Mouse (Mus musculus) heart, postnatal 0 days (tissue): ENCODE measurements at regions not wholly inside any gene's neighbourhood (a gene's known extent, or its start where the extent isn't known, plus 50 kb on each side); places are given as distances from the start of the nearest gene placed in this dataset.

ENCODE experiments used
- CTCF ChIP-seq: IDR thresholded peaks from 2 replicates; pipeline ENCODE4 v1.5.1; 2016; ENCODE audit warnings: antibody characterized with exemption, control low read depth, low read depth
- EP300 ChIP-seq: IDR thresholded peaks from 2 replicates; pipeline ENCODE4 v1.6.1; 2016; ENCODE audit warnings: antibody characterized with exemption, low read depth

DNA sequence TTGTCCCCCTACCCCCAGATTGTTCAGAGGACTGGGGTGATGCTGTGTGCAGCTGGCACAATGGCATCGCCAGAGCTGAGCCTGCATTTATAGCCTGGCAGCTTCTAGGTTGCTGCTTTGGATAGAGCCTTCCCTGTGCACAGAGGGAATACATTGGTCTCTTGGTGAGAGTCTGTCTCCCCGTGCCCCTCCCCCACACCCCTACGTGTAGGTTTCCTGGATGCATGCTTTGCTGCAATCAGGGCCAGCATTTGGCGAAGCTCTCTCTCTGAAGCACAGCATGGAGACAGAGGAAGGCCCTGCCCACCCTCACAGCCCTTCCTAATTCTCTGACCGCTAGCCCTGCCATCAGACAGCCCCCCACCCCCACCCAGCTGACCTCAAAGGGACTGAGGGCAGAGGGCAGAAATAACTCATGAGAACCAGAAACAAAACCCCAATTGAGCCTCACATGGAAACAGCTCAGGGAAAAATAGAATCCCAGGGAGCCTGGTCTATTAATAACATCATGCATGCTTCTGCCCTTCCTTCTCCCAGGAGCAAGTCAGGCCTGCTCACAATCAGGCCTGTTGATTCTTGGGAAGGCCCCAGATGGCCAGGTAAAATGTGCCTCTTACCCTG is 79.3 kb downstream of the Lbh start:
- TF ChIP-seq EP300 (no peak), CTCF (no peak)
